Mouse (Mus musculus) kidney, embryonic 14.5 days (tissue): ENCODE results near the gene Nxt1. TPM values are rescaled to one million over a fixed set of nuclear protein-coding genes. Genes with fewer than 3 reads are reported as not detected.

ENCODE experiments used
- ATAC-seq: fragments of 200-750 bp; cut with Nextera tagmentation; 2 replicates; pipeline ENCODE4 v1.8.0; 2017; ENCODE audit warnings: moderate number of reproducible peaks, mild to moderate bottlenecking, moderate TSS enrichment, moderate library complexity; ENCODE audit not compliant: low FRiP score, low TSS enrichment
- H3K27ac ChIP-seq: fragments of 300-500 bp; sonication (generic); 2 replicates; pipeline ENCODE4 v1.5.1; 2014; ENCODE audit warnings: low read depth, mild to moderate bottlenecking, low read length, moderate library complexity, mixed read lengths
- H3K27me3 ChIP-seq: fragments of 300-500 bp; sonication (generic); 2 replicates; pipeline ENCODE4 v1.6.1; 2014; ENCODE audit warnings: mild to moderate bottlenecking, low read length; ENCODE audit not compliant: control insufficient read depth, insufficient read depth
- H3K36me3 ChIP-seq: fragments of 300-500 bp; sonication (generic); 2 replicates; pipeline ENCODE4 v1.6.1; 2014; ENCODE audit warnings: low read length, mixed read lengths; ENCODE audit not compliant: control insufficient read depth, insufficient read depth
- H3K4me1 ChIP-seq: fragments of 300-500 bp; sonication (generic); 2 replicates; pipeline ENCODE4 v1.6.1; 2014; ENCODE audit warnings: low read length, mixed read lengths; ENCODE audit not compliant: control insufficient read depth, insufficient read depth
- H3K4me2 ChIP-seq: fragments of 300-500 bp; sonication (generic); replicated peaks from 2 replicates; pipeline ENCODE4 v1.6.1; 2014; ENCODE audit warnings: low read depth, mild to moderate bottlenecking, low read length
- H3K4me3 ChIP-seq: fragments of 300-500 bp; sonication (generic); 2 replicates; pipeline ENCODE4 v1.5.1; 2014; ENCODE audit warnings: mild to moderate bottlenecking, low read length
- H3K9ac ChIP-seq: fragments of 300-500 bp; sonication (generic); 2 replicates; pipeline ENCODE4 v1.6.1; 2014; ENCODE audit warnings: low read depth, mild to moderate bottlenecking, low read length, moderate library complexity
- H3K9me3 ChIP-seq: fragments of 300-500 bp; sonication (generic); 2 replicates; pipeline ENCODE4 v1.6.1; 2016; ENCODE audit warnings: low read length; ENCODE audit not compliant: control insufficient read depth
- WGBS: fragments of 180-500 bp; shearing (Covaris S2); extraction: QIAGEN DNeasy Blood & Tissue Kit; methylation state at CpG from one replicate; pipeline ENCODE4 v1.1.7; 2014; 5-methylcytosine and 5-hydroxymethylcytosine counted together
- polyA plus RNA-seq: library from polyadenylated mRNA; unstranded; fragments of >200 nt; fragmentation: Nextera tagmentation; extraction: Ambion mirVana; gene quantifications from 2 replicates; pipeline ENCODE4 v1.2.1, GENCODE M21; 2014

Gene Nxt1
- 109 and 136 TPM in 2 replicates for polyA plus RNA-seq

DNA sequence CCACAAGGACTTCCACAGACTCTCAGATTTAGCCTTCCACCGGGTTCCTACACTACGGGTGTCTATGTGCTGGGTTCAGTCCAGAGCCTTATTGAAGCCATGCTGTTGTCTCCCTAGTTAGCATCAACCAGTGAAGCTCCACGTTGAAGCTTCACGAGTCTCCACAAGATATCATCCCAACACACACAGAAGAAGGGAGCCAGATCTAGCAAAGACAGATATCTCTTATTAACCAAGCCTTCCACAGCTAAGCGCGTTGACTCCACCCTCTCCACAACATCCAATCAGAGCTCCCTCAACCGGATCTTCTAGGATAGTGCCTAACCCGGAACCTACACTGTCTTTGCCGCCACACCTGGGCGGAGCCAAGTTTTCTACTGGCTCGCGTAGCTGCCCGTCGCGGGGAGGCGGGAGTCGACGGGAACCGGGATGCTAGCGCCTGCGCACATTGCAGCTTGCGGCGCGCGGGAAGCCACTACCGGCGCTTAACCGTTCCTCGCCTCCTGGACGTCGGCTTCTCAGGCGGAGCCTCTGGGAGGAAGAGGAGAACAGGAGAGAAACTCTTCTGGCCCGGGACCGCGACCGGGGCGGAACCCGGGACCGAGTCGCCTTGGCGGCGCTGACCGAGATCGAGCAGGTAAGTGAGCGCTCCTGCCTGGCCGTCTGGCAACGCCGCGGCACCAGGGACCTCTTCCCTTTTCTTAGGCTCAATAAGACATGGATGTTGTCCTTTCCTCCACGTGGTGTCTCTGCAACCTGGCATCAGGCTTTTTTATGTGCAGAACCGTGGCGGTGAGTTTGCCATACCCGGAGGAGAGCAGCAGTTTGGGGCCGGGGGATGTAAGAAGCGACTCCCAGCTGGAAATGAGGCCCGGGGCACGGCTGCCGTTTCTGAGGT lies at the start of gene Nxt1:
Gene Nxt1, plus strand, starts transcription at position 403 of the 898 bp plus-strand sequence.
- Histone ChIP-seq H3K27ac (peak within 1 kb of the TSS; percentile 56; the same call in 1 of the 2 replicates), H3K27me3 (no peaks in the 10 kb centered on the region), H3K36me3 (peaks cover 20% of the 10 kb centered on the region), H3K9me3 (no peaks in the 10 kb centered on the region), H3K4me3 (peak within 1 kb of the TSS; percentile 90), H3K9ac (peak within 1 kb of the TSS; percentile 87), H3K4me2 (peak within 1 kb of the TSS; percentile 74), H3K4me1 (peaks cover 7% of the 10 kb centered on the region; the same call in 1 of the 2 replicates)
- under 1% methylated on average over 58 of the region's 58 CpGs for WGBS
- ATAC-seq = peak; percentile 100

DNA sequence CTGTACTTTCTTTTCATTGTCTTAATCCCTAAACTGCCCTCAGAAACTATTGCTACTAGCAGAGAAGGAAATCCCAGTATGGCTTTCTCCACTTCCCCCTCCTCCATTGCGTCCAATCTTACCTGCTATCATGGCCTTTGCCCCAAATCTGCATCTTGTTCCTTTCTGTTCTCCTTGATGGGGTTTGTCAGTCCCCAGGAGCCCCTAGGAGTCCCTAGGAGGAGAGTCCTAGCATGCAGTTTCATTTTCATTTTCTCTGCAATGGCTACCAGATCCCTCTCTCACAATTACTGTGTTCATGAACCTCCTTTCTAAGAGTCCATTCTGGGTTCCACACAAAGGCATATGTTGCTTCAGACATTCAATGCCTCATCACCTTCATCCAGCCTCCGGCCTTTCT lies 49.3 kb upstream of the Nxt1 start:
- Histone ChIP-seq H3K4me3 (no peak overlapping the region), H3K9ac (no peak overlapping the region), H3K27ac (no peak overlapping the region), H3K4me2 (no peak overlapping the region), H3K36me3 (no peaks in the 10 kb centered on the region), H3K27me3 (no peaks in the 10 kb centered on the region), H3K9me3 (no peaks in the 10 kb centered on the region), H3K4me1 (no peaks in the 10 kb centered on the region)
- no peak for ATAC-seq
- WGBS = 78% methylated on average over 2 of the region's 2 CpGs

- no peaks in the 10 kb centered on the region for H3K36me3 ChIP-seq
- no peak for ATAC-seq
- no peaks in the 10 kb centered on the region for H3K27me3 ChIP-seq
- H3K4me2 ChIP-seq = no peak overlapping the region
- H3K4me3 ChIP-seq = no peak overlapping the region
- H3K27ac ChIP-seq = no peak overlapping the region
- H3K9ac ChIP-seq = no peak overlapping the region
- no peaks in the 10 kb centered on the region for H3K4me1 ChIP-seq
- no peaks in the 10 kb centered on the region for H3K9me3 ChIP-seq
- 95% methylated on average over 3 of the region's 3 CpGs for WGBS
Observed at GRCm38 (mm10) chr2:148624484-148624883, 47.9 kb upstream of the Nxt1 start.

- Histone ChIP-seq H3K9me3 (no peaks in the 10 kb centered on the region), H3K4me3 (no peak overlapping the region), H3K4me2 (no peak overlapping the region), H3K36me3 (no peaks in the 10 kb centered on the region), H3K27ac (no peak overlapping the region), H3K4me1 (no peaks in the 10 kb centered on the region), H3K9ac (no peak overlapping the region), H3K27me3 (no peaks in the 10 kb centered on the region)
- WGBS = 49% methylated on average over 3 of the region's 3 CpGs
- no peak; the same call in 1 of the 2 replicates for ATAC-seq
Observed at GRCm38 (mm10) chr2:148627011-148627471, 45.4 kb upstream of the Nxt1 start.

- H3K36me3 ChIP-seq = no peaks in the 10 kb centered on the region
- H3K9ac ChIP-seq = no peak overlapping the region
- WGBS = 98% methylated on average over 2 of the region's 2 CpGs
- H3K4me1 ChIP-seq = no peaks in the 10 kb centered on the region
- H3K9me3 ChIP-seq = no peaks in the 10 kb centered on the region
- no peak for ATAC-seq
- H3K27me3 ChIP-seq = no peaks in the 10 kb centered on the region
- H3K27ac ChIP-seq = no peak overlapping the region
- no peak overlapping the region for H3K4me2 ChIP-seq
- H3K4me3 ChIP-seq = no peak overlapping the region
Observed at GRCm38 (mm10) chr2:148631011-148631410, 41.4 kb upstream of the Nxt1 start.

DNA sequence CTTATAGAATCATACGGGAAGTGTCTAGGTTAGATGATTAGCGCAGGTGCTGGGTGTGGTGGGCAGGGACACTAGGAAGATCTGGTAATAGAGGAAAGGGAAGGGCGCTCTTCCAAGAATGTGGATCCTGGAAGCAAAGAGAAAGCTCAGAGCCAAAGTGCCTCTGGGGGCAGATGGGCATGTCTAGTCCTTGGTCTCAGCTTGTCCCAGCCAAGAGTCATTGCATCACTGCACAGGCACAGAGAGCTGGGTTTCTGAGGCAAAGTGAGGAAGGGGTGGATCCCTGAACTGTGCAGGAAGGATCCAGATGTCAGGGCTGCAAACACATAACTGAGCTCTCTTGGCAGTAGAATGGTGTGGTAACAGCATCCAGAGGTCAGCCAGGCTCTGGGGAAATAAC lies 40.8 kb upstream of the Nxt1 start:
- ATAC-seq = no peak
- 94% methylated on average over 3 of the region's 3 CpGs for WGBS
- no peak overlapping the region for H3K4me3 ChIP-seq

DNA sequence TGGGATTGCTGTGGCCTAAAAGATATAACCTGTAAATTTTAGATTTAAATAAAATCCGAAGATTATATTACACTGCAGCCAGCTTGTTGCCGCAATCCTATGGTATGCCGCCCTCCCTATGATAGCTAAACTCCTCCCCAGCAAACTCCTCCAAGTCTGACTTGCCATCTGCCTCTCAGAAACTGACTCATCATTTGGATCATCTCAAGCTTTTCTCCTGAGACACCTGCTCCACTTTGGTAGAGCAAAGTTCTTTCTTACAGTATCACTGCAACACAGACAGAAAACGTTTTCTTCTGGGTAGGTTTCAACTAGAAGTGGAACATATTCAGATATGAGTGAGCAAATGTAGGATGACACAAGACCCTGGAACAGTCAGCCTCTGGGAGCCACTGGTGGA lies 37.9 kb upstream of the Nxt1 start:
- WGBS = 85% methylated on average over 4 of the region's 4 CpGs
- H3K9ac ChIP-seq = no peak overlapping the region
- H3K36me3 ChIP-seq = no peaks in the 10 kb centered on the region
- H3K4me1 ChIP-seq = no peaks in the 10 kb centered on the region
- no peaks in the 10 kb centered on the region for H3K27me3 ChIP-seq
- no peak overlapping the region for H3K27ac ChIP-seq
- H3K9me3 ChIP-seq = no peaks in the 10 kb centered on the region
- no peak overlapping the region for H3K4me3 ChIP-seq
- no peak overlapping the region for H3K4me2 ChIP-seq
- ATAC-seq = no peak

More for the DNA sequence above, 40.8 kb upstream of the Nxt1 start:
- Histone ChIP-seq H3K27me3 (no peaks in the 10 kb centered on the region), H3K9me3 (no peaks in the 10 kb centered on the region), H3K4me1 (no peaks in the 10 kb centered on the region), H3K27ac (no peak overlapping the region), H3K36me3 (no peaks in the 10 kb centered on the region), H3K9ac (no peak overlapping the region), H3K4me2 (no peak overlapping the region)

DNA sequence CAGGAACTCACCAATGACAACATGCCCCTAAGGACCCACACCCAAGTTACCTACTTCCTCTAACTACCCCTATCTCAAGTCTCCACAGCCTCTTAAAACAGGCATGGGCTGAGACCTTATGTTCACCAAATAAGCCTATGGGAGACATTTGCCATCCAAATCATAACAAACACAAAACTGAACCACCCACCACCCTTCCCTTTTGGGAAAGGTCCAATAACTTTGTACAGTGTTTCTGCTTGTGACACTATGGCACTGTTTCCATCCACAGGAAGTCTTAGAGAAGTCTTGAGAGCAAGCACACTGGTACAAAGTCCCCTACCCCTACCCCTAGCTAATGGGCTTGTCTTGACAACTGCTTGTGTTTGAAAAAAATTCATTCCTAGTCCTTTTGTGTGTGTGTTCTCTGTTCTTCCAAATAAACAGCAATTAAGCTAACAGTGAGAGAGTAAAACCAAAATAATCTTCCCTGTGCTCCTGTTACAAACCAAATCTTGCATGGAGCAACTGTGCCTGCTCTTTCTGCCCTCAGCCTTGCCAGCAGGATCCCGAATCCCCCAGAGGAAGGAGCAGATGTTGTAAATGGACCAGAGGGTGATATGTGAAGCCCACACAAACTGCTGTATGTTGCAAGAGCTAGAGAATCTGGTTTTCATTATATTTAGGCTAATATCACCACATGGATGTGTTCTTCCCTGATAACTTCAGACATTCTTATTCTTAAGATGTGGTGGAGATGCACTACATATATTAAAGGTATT lies 29.6 kb upstream of the Nxt1 start:
- no peaks in the 10 kb centered on the region for H3K36me3 ChIP-seq
- H3K4me3 ChIP-seq = no peak overlapping the region
- no peaks in the 10 kb centered on the region for H3K4me1 ChIP-seq
- H3K4me2 ChIP-seq = no peak overlapping the region
- no peaks in the 10 kb centered on the region for H3K9me3 ChIP-seq
- 70% methylated on average over 1 of the region's 1 CpGs for WGBS
- no peak for ATAC-seq
- H3K27ac ChIP-seq = no peak overlapping the region
- no peak overlapping the region for H3K9ac ChIP-seq
- H3K27me3 ChIP-seq = no peaks in the 10 kb centered on the region
